Mouse (Mus musculus): ENCODE data around the gene Myo1f.
"Not testable (repeated sequence)": the region's sequence is repeated elsewhere in the genome, so short reads cannot be mapped to it uniquely, and the experiment has no call there.

The Myo1f gene

GRCm38 (mm10) chr17:33584061-33584460 lies 28.6 kb downstream of the Myo1f start:
- no peak for DNase-seq (ENCODE audit: low spot score in 2 of 2)

GRCm38 (mm10) chr17:33586011-33586410 lies 30.5 kb downstream of the Myo1f start:
- DNase-seq (ENCODE audit: low spot score in 2 of 2): no peak

GRCm38 (mm10) chr17:33597271-33597670 lies 41.8 kb downstream of the Myo1f start:
- no peak for DNase-seq (ENCODE audit: low spot score in 2 of 2)

GRCm38 (mm10) chr17:33598506-33598905 lies 43.0 kb downstream of the Myo1f start:
- DNase-seq (ENCODE audit: low spot score in 2 of 2): peak in 1 of 2 experiments; percentile 50

- peak in 1 of 2 experiments; percentile 20 for DNase-seq (ENCODE audit: low spot score in 2 of 2)
These were observed 44.4 kb downstream of the Myo1f start for GRCm38 (mm10) chr17:33599836-33600475.

GRCm38 (mm10) chr17:33600831-33601230 lies 45.3 kb downstream of the Myo1f start:
- DNase-seq (ENCODE audit: low spot score in 2 of 2): peak in 1 of 2 experiments; percentile 46

- no peak for DNase-seq (ENCODE audit: low spot score in 2 of 2)
These were observed 46.4 kb downstream of the Myo1f start for GRCm38 (mm10) chr17:33601947-33602346.

GRCm38 (mm10) chr17:33607273-33607672 lies 51.8 kb downstream of the Myo1f start:
- no peak for DNase-seq (ENCODE audit: low spot score in 2 of 2)

- no peak for DNase-seq (ENCODE audit: low spot score in 2 of 2)
These were observed 55.0 kb downstream of the Myo1f start for GRCm38 (mm10) chr17:33610548-33610947.

- DNase-seq (ENCODE audit: low spot score in 2 of 2): not testable (repeated sequence)
These were observed 58.2 kb downstream of the Myo1f start for GRCm38 (mm10) chr17:33613726-33614125.

GRCm38 (mm10) chr17:33627281-33627680 lies 71.8 kb downstream of the Myo1f start:
- DNase-seq (ENCODE audit: low spot score in 2 of 2): no peak

- peak; percentile 84 to 91 for DNase-seq (ENCODE audit: low spot score in 2 of 2)
These were observed 73.3 kb downstream of the Myo1f start, which contains the start of gene Zfp414 for GRCm38 (mm10) chr17:33628621-33629486. Gene Zfp414 (plus strand): TSS chr17:33629090.

- DNase-seq (ENCODE audit: low spot score in 2 of 2): no peak
These were observed 74.1 kb downstream of the Myo1f start for GRCm38 (mm10) chr17:33629487-33630125.

- no peak for DNase-seq (ENCODE audit: low spot score in 2 of 2)
These were observed 74.8 kb downstream of the Myo1f start for GRCm38 (mm10) chr17:33630171-33630895.

- DNase-seq (ENCODE audit: low spot score in 2 of 2): no peak
These were observed 75.7 kb downstream of the Myo1f start for GRCm38 (mm10) chr17:33631236-33631635.

GRCm38 (mm10) chr17:33631796-33632195 lies 76.3 kb downstream of the Myo1f start:
- DNase-seq (ENCODE audit: low spot score in 2 of 2): no peak

- no peak for DNase-seq (ENCODE audit: low spot score in 2 of 2)
These were observed 81.5 kb downstream of the Myo1f start for GRCm38 (mm10) chr17:33637038-33637437.

- DNase-seq (ENCODE audit: low spot score in 2 of 2): no peak
These were observed 82.2 kb downstream of the Myo1f start, which contains the start of gene Pram1 for GRCm38 (mm10) chr17:33637516-33638276. Gene Pram1 (plus strand): TSS chr17:33638056.

- no peak for DNase-seq (ENCODE audit: low spot score in 2 of 2)
These were observed 84.2 kb downstream of the Myo1f start for GRCm38 (mm10) chr17:33639743-33640142.

- no peak for DNase-seq (ENCODE audit: low spot score in 2 of 2)
These were observed 88.6 kb downstream of the Myo1f start for GRCm38 (mm10) chr17:33644068-33644467.

GRCm38 (mm10) chr17:33645073-33645472 lies 89.6 kb downstream of the Myo1f start:
- DNase-seq (ENCODE audit: low spot score in 2 of 2): no peak

Data from urinary bladder, postnatal 4 days (tissue).